ENCODE assay signal across 10 mouse cellular contexts in genomic region chr7:39701506-39701905, GRCm38 (mm10).
"Had no signal": no experiment of that assay in that cellular context is flagged by ENCODE, and none has a peak within 500 bp of the region (broad histone marks: within the 10 kb centered on the region; RNA-seq: fewer than 3 reads in every experiment).

No protein-coding gene starts in this region.

- ATAC-seq: midbrain, embryonic 13.5 days; midbrain, embryonic 15.5 days had no signal

- DNase-seq: lung, adult 18-20 months; lung, embryonic 14.5 days; lung, postnatal 10 days; lung, postnatal 4 days; right cerebral cortex, postnatal 14 days; thymus, adult 2 months; thymus, postnatal 25 days; thymus, postnatal 4 days had no signal
